Comparison of ENCODE assay signal across 14 mouse cellular contexts in genomic region chr7:49175784-49176409, GRCm38 (mm10).
DNase-seq lines count a peak whose midpoint lies in the region; ATAC-seq lines count a peak whose summit lies in the region.
"Had no signal": no experiment of that assay in that cellular context is flagged by ENCODE, and none has a peak within 500 bp of the region (broad histone marks: within the 10 kb centered on the region; RNA-seq: fewer than 3 reads in every experiment).

No protein-coding gene starts in this region.

- no peak overlapping the region for H3K4me3 ChIP-seq in forebrain, embryonic 12.5 days (replicated peaks)
- H3K4me3 ChIP-seq in midbrain, embryonic 14.5 days (replicated peaks; ENCODE audit: low read depth, low read length): no peak overlapping the region
- H3K4me3 ChIP-seq: neural tube, embryonic 13.5 days had no signal

- no peak for DNase-seq in frontal cortex, adult 2 months (ENCODE audit: extremely low spot score in 1 of 2, low spot score in 1 of 2)
- peak; percentile 92 for DNase-seq in left cerebral cortex, postnatal 4 days
- DNase-seq in left cerebral cortex, postnatal 36 days (ENCODE audit: low spot score in 2 of 2): no peak
- DNase-seq in midbrain, embryonic 14.5 days: no peak
- no peak for DNase-seq in ovary, postnatal 36 days (ENCODE audit: low spot score)
- DNase-seq in adrenal gland, adult (ENCODE audit: inconsistent age in 2 of 2, low spot score in 1 of 2): no peak
- DNase-seq: adrenal gland, postnatal 14 days; kidney, adult 8-10 months; thymus, postnatal 14 days had no signal

- H3K36me3 ChIP-seq in forebrain, embryonic 12.5 days (replicated peaks): no peaks in the 10 kb centered on the region
- H3K36me3 ChIP-seq in midbrain, embryonic 14.5 days (ENCODE audit: control insufficient read depth, insufficient read depth, low read length): no peaks in the 10 kb centered on the region
- H3K36me3 ChIP-seq: neural tube, embryonic 13.5 days had no signal

- H3K27ac ChIP-seq in forebrain, embryonic 12.5 days: no peak overlapping the region
- H3K27ac ChIP-seq in midbrain, embryonic 14.5 days (replicated peaks; ENCODE audit: low read depth, low read length): 0 out of 2 replicates have a peak overlapping the region, but pooled peaks have one; percentile 5
- H3K27ac ChIP-seq: liver, embryonic 14.5 days; macrophage had no signal

- H3K27me3 ChIP-seq in forebrain, embryonic 12.5 days: no peaks in the 10 kb centered on the region; the same call in 1 of the 2 replicates
- H3K27me3 ChIP-seq in midbrain, embryonic 14.5 days (ENCODE audit: control insufficient read depth, insufficient read depth, low read length): no peaks in the 10 kb centered on the region
- H3K27me3 ChIP-seq: neural tube, embryonic 13.5 days had no signal

- H3K9ac ChIP-seq in forebrain, embryonic 12.5 days: no peak overlapping the region
- H3K9ac ChIP-seq in midbrain, embryonic 14.5 days (replicated peaks; ENCODE audit: low read length): no peak overlapping the region
- H3K9ac ChIP-seq: liver, embryonic 14.5 days; neural tube, embryonic 13.5 days had no signal

- ATAC-seq in frontal cortex, adult (ENCODE audit: low TSS enrichment): peak; percentile 39; the same call in 1 of the 2 replicates
- ATAC-seq in forebrain, embryonic 12.5 days (ENCODE audit: low FRiP score): 0 out of 2 replicates have a peak, but pooled peaks have one; percentile 18
- ATAC-seq in midbrain, embryonic 14.5 days (ENCODE audit: low FRiP score, low TSS enrichment): no peak

- peaks cover 3% of the 10 kb centered on the region; the same call in 1 of the 2 replicates for H3K4me1 ChIP-seq in forebrain, embryonic 12.5 days
- peaks cover 16% of the 10 kb centered on the region; the same call in 1 of the 2 replicates for H3K4me1 ChIP-seq in midbrain, embryonic 14.5 days (ENCODE audit: control insufficient read depth, insufficient read depth, low read length)

- 83% methylated on average over 9 of the region's 9 CpGs for WGBS in forebrain, embryonic 12.5 days
- WGBS in midbrain, embryonic 14.5 days: 65% methylated on average over 9 of the region's 9 CpGs

- intact Hi-C loops in left cerebral cortex, postnatal 4 days (cut with DNase I): no loop called here
- intact Hi-C loops in left cerebral cortex, postnatal 36 days (cut with DNase I): no loop called here

- H3K4me2 ChIP-seq in forebrain, embryonic 12.5 days: no peak overlapping the region
- H3K4me2 ChIP-seq in midbrain, embryonic 14.5 days (ENCODE audit: low read length): no peak overlapping the region
- H3K4me2 ChIP-seq: neural tube, embryonic 13.5 days had no signal

- no peaks in the 10 kb centered on the region for H3K9me3 ChIP-seq in forebrain, embryonic 12.5 days
- H3K9me3 ChIP-seq in midbrain, embryonic 14.5 days (ENCODE audit: control insufficient read depth, low read length): no peaks in the 10 kb centered on the region
- H3K9me3 ChIP-seq: neural tube, embryonic 13.5 days had no signal
